Mouse (Mus musculus): ENCODE results near the gene Epb41l4b.

Epb41l4b gene

GRCm38 (mm10) chr4:57143026-57143937 is at the start of gene Epb41l4b:
Epb41l4b (minus strand) TSS chr4:57143437.
- DNase-seq: peak; percentile 92

GRCm38 (mm10) chr4:57191543-57192283 is 48.5 kb upstream of the Epb41l4b start:
- DNase-seq: peak; percentile 90

DNA sequence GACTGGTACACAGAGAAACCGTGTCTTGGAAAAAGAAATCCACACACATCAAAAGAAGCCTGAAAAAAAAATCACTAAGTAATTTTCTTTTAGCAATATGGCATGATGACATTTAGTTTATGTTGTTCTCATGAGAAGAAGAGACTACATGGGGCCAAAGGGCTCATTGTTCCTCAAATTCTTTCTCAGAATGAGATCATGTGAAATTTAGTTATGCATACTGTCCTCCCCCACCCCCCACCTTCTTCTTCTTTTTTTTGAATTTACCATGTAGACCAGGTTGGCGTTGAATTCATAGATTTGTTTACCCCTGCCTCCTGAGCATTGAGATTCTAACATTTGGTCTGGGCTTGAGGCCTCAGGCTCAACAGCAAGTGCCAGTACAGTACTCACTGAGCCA is 46.6 kb upstream of the Epb41l4b start:
- no peak for DNase-seq

- no peak for DNase-seq
Observed at GRCm38 (mm10) chr4:57186035-57186434, 42.8 kb upstream of the Epb41l4b start.

DNA sequence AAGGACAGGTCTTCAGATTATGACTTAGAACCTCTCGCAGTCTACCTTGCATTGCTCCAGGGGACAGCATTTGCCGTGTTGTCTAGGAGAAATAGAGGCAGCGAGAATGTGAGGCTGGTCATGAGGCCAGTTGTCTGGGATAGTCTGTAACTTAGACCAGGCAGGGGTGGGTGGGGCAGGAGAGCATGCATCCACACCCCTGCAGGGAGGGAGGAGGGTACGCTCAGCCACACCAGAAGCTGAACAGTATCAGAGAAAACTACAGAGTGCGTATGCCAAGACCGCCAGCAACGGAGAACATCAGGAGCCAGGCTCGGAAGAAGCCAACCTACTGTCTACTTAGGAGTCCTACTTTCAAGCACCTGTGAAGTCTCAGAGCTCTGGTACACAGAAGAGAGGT is 42.2 kb upstream of the Epb41l4b start:
- no peak for DNase-seq

- no peak for DNase-seq
Observed at GRCm38 (mm10) chr4:57183493-57183892, 40.3 kb upstream of the Epb41l4b start.

DNA sequence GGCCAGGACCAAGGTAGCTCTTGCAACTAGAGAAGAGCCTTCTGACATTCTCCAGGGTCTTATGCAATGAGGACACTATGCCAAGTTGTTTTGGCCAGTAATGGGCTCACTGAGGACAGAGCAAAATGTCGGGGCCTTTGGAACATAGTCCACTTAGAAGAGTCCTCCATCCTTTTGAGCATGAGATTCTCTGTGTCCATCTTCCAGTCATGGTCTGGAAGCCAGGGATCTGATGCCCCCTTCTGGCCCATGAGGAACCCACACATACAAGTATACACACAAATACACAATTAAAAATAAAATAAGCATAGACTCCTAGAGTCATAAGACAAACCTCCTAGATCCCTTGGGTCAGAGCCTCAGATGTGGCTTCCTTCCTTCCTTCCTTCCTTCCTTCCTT is 38.3 kb upstream of the Epb41l4b start:
- no peak for DNase-seq

- DNase-seq: no peak
Observed at GRCm38 (mm10) chr4:57178881-57179280, 35.6 kb upstream of the Epb41l4b start.

- no peak for DNase-seq
Observed at GRCm38 (mm10) chr4:57175329-57175728, 32.1 kb upstream of the Epb41l4b start.

DNA sequence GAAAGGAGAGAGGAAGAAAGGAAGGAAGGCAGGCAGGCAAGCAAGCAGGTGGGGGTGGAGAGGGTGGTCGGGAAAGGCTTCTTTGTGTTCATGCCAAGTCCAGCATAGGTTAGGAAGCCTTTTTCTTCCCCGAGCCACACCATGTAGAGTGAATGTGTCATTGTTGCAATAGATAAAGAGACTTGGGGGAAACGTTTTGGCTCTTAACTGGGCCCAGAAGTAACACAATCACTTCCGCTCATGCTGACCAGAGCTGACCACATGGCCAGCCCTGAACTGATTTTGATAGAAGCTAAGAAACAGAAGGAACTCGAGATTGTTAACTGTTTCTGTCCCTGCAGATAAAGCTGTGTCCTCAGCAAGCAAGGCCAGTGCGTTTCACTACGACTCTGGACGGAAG is 29.6 kb upstream of the Epb41l4b start:
- DNase-seq: no peak

DNA sequence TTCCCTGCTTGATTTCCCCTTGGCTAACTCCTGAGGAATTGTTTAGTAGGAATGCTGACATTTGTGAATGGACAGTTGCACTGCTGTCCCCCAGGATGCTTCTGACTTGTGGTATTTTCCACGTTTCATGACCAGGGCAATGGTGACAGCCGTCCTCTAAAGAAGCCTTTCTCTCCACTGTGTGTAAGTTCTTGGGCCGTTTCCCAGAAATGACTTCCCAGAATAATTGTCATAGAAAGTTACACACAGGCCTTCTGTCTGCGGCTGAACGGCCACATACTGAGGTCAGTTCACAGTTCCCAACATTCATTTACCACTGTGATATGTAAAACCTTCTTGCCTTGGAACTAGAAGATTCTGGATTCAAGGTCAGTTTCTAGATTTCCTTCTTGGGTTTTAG is 28.6 kb upstream of the Epb41l4b start:
- peak; percentile 88 for DNase-seq

DNA sequence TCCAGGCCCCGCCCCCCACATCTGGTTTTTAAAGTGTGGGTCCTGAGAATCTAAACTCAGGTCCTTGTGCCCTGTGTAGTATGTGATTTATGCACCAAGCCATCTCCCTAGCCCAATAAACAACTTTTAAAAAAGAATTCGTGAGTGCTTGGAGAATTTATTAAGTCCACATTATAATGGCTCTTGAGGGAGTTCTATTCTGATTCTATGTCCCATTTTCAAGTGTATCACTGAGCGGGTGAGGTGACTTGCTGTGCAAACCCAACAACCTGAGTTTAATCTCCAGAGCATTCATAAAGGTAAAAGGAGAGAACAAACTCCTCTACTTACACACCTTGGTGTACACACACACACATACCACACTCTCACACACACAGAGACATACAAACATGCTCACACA is 25.4 kb upstream of the Epb41l4b start:
- DNase-seq: no peak

GRCm38 (mm10) chr4:57168277-57168676 is 25.0 kb upstream of the Epb41l4b start:
- DNase-seq: no peak

- no peak for DNase-seq
Observed at GRCm38 (mm10) chr4:57166922-57167870, 24.0 kb upstream of the Epb41l4b start.

DNA sequence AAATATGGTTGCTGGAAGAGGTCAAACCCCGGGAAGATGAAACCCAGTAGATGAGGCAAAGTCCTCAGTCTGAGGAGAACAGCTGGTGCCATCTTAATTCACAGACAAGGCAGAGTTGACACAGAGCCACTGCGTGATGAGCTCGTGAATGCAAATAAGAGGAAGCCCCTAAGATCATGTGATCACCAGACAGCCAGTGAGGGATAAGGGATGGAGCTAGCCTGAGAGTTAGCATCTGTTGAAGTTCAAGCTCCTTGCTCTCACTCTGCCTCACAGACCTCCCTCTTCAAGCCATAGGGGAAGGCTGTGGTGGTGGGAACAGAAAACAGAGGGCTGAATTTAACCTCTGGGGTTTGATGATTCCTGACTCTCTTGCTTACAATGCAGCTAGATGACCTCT is 22.4 kb upstream of the Epb41l4b start:
- DNase-seq: no peak

- no peak for DNase-seq
Observed at GRCm38 (mm10) chr4:57164578-57165210, 21.5 kb upstream of the Epb41l4b start.

DNA sequence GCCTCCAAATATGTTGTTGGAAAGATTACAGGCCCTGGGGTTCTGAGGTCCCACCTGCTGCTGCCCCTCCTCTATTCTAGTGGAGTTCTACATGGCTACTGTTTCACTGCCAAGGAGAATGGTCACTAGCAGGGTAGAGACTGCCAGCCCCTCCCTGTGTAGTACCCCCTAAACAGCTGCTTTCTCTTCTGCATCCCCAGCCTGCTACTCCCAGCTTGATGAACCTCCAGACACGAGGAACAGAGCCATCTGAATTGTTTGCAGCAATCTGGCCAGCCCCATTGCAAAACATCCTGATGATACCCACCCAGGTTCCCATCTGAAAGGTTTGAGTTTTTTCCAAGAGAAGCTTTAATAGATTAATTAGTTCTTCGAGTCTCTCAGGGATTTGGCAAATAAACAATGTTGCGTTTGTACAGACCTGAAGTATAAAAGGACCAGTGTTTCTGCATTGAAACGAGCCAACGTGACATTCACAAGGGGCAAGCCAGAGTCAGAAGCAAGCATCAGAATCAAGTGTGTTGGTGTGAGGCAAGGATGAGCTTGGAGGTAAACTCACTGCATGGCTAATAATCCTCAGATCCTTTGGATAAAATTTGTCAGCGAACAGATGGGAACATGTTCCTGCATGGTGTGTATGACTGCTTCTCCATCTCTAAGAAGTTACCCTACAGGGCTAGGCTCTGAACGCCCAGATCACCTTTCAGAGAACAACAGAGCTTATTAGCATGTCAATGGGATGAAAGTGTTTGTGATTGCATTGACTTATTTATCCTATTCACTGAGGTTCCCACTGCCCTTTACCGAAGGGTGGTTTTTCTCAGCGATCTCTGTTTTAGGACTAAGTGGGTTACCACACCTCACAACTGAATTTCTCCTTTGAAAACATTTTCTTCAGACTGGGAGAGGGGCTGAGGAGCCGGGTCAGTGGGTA is 19.8 kb upstream of the Epb41l4b start:
- no peak for DNase-seq

DNA sequence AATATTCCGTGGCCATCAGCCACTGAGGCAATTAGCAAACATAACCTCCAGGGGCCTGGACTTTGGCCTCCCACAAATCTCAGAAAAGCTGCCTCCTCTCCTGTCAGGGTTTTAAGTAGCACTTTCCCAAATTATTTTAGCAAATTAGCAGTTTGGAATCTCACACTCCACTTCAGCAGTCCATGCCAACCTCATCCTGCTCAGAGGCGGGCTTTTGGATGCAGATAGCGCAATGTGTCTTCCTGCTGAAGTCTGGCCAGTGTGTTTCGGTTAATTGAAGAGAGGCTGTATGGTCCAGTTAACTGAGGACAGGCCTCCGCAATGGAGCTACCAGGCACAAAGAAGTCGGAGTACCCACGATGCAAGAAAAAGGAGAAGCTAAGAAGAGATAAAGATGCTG is 17.3 kb upstream of the Epb41l4b start:
- no peak for DNase-seq

DNA sequence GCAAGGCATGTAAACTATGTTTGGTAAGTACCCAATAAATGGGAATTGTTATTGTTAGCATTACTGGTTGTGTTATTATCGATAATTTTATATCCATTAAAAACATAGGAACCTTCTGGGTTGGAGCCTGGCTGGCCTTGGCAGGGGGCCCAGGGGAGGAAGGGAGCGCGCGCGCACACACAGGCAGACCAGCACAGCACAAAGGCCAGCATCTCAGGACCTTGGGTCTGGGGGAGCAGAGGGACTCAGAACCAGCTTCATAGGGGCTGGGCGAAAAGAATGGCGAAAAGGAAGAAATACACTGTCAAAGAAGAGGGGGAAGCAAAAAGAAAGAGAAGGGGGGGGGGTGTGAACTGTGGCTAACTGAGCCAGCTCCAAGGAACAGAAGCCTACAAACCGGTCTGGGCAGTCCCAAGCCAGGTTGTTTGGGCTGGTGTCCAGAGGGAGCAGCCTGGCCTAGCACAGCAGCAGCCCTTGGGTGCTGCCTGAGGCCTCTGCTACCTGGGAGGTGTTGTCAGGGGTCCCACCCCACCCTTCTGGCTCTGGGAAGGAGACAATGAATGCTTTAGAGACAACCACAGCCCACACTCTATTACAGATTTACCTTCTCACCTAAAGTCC is 13.4 kb upstream of the Epb41l4b start:
- no peak for DNase-seq

DNA sequence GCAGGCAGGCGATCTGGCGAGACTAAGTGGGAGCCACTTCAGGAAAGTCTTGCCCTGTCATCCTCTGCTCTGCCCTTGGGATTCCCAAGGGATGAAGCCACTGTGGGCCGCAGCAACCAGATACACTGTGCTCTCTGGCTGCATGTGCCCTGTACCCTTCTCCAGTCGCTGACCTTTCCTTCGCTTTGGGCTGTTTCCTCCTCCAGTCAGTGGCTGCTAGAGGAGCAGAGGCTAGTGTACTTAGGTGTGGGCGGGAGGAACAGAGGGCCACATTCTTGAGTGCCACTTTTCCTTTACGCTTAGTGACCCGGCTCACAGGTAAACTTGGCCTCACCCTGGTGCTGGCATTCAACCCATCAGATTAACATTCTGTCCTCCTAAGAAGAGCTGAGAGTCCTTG is 10.6 kb upstream of the Epb41l4b start:
- peak; percentile 91 for DNase-seq
